Mouse (Mus musculus) thymus, postnatal 14 days (tissue): ENCODE results near the gene Slc17a9.

Experiments
- DNase-seq: peaks from one replicate; pipeline ENCODE4 v3.0.0; 2021

Slc17a9 gene

DNA sequence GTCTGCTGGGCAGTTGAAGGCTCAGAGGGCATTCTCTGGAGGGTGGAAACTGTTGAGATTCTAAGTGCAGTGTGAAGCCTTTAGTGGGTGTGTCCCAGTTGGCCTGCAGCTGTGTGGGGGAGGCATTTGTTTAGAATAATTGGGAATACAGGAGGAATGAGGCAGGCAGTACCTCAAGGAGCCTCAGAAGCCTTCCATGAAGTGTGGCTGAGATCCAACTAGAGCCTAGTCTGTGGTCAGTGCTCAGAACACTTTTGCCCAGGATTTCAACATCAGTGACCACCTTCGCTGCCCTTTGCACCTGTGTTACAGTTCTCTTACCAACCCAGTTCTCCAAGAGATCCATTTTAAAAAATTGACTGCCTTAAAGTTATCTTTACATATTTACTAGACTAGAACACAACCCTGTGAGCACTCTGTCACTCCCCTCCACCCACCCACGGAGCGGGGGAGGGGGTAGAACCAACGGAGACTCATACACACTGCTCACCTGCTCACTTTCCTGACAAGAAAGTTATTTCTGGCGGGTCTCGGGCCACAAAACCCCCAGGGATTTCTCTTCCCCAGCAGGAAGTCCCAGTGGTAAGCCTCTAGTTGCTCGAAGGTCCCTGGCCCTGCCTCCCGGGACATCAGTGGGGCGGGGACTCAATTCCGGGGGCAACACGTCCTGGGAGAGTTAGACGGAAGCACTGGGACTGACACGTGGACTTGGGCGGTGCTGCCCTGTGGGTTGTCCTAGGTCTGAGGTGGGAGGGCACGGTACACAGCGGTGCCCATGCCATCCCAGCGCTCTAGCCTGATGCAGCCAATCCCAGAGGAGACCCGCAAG lies at the start of gene Slc17a9:
Gene Slc17a9, plus strand, starts transcription at position 679 of the 829 bp plus-strand sequence.
- DNase-seq: peak; percentile 54

GRCm38 (mm10) chr2:180676706-180677105 lies 48.4 kb upstream of the Slc17a9 start:
- DNase-seq: no peak

DNA sequence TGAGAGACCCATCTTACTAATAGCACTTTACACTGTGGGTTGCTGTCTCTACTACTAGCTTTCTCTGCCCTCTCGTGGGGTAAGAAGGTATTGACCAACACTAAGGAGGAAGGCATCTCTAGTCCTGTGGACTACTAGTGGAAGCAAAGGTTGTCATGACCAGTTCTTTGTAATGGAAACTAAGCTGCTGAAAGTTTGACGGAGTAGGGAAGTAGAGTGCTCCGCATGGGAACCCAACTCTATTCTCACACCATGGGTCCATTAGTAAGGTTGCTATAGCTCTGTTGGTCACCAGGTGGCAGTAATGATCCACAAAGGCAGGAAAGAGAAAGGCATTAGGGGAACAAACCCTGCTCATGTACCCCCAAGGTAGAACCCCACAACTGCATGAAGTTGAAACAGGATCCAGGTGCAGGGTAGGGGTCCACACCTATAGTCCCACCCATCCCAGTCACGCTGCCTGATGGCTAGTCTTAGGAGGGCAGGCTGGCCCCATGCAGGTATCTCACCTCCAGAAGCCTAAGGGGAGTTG lies 46.4 kb upstream of the Slc17a9 start:
- DNase-seq: peak; percentile 74

- DNase-seq: no peak
Measured at GRCm38 (mm10) chr2:180681225-180681624, 43.8 kb upstream of the Slc17a9 start.

GRCm38 (mm10) chr2:180683524-180683923 lies 41.5 kb upstream of the Slc17a9 start:
- no peak for DNase-seq

GRCm38 (mm10) chr2:180684031-180684430 lies 41.0 kb upstream of the Slc17a9 start:
- DNase-seq: no peak

DNA sequence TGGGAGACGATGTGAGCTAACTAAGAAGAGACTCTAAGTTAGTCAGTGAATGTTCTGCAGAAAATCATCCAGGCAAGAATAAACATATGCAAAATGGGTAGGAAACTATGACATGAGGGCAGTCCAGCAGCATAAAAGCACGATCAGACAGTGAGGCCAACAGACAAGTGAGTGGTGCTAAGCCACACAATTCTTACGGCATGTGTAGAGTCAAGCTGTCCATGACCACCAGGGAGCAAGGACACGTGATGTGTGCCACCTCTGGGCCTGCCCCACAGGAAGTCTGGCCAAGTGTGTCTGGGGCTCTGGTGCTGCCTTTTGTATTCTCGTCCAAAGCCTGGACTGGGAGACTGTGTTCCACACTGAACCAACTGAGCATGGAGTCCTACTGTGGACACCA lies 35.2 kb upstream of the Slc17a9 start:
- DNase-seq: no peak

- no peak for DNase-seq
Measured at GRCm38 (mm10) chr2:180692630-180693029, 32.4 kb upstream of the Slc17a9 start.

DNA sequence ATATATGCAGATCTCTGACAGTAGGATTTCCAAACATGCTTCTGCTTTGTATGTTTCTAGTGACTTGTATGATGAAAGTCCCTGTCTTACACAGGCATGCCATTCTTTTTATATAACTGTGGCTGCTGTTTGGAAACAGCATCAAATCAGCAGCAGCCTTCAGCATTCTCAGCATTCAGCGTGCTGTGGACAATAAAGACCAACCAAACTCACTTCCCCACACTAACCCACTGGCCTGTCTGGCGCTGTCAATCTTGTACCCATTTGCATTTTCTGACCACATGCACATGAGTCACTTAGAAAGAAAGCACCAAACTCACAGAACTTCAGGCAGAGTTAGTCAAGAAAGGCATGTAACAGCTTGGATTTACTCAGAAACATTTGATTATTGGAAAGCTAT lies 29.9 kb upstream of the Slc17a9 start:
- no peak for DNase-seq

GRCm38 (mm10) chr2:180700457-180700856 lies 24.6 kb upstream of the Slc17a9 start:
- no peak for DNase-seq

DNA sequence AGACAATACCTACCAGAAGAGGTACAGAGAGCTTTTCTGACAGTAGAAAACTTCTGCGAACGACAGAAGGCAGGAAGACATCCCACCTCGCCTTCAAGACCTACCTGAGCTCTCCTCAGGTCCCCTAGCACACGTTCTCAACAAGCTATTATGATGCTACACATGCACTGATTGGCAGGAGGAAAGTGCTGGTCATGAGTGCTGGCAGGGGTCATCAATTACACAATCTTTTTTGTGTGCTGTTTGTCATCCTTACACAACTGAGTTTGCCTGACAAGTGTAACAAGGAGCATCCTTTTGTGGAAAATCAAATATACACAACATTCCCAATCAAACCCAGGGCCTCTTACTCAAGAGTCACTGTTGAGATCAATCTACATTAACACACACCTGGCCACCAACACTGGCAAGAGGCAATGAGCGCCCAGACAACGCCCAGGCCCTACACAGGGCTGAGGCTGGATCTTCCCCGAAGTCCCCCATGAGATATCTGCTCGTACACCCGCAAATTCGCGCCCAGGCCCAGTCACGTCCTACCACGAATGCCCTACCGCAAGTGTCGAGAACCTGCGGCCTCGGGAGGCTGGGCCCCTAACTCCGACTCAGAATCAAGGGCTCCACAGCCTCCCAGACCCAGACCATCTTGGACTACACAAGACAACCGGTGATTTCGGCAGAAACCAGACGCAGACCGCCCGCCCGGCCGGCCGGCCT lies 23.9 kb upstream of the Slc17a9 start:
- no peak for DNase-seq

DNA sequence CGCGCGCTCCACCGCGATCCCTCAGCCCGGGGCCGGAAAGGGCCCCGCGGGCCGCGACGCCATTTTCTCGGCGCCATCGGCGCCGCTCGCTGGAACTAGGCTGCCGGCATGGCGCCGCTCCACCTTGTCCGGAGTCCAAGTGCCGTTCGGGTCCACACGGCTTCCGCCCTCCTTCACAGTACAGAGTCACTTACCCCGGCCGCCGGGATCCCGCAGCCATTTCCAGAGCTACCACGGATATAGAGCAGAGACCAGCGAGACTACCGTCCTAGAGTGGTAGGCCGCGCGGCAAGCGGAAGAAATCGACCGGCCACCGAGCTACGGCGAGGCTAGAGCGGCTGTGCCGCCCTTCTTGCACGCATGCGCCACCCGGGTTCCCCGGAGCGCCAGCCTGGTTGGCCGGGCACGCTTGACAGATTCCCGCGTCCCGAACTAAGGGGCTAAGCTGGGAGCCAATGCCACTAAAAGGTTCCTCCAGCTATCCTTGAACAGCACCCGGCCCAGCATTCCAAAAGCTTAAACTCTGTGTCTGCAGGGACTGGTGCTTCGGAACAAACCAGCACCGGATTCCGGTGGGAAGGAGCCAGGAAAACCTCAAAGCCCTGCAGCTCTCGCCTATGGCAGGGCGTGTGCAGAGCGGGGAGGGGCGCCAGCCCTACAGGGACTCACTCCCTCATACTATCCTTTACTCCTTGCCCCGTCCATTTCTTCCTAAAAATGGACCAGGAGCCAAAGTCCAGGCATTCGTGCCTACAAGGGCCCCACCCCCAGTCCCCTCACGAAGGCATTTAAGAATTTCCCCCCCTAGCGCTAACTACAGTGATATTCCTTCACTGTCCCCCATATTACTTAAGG lies 23.1 kb upstream of the Slc17a9 start:
- peak; percentile 94 for DNase-seq

- no peak for DNase-seq
Measured at GRCm38 (mm10) chr2:180702701-180703149, 22.3 kb upstream of the Slc17a9 start.

GRCm38 (mm10) chr2:180703175-180703574 lies 21.9 kb upstream of the Slc17a9 start:
- DNase-seq: no peak

DNA sequence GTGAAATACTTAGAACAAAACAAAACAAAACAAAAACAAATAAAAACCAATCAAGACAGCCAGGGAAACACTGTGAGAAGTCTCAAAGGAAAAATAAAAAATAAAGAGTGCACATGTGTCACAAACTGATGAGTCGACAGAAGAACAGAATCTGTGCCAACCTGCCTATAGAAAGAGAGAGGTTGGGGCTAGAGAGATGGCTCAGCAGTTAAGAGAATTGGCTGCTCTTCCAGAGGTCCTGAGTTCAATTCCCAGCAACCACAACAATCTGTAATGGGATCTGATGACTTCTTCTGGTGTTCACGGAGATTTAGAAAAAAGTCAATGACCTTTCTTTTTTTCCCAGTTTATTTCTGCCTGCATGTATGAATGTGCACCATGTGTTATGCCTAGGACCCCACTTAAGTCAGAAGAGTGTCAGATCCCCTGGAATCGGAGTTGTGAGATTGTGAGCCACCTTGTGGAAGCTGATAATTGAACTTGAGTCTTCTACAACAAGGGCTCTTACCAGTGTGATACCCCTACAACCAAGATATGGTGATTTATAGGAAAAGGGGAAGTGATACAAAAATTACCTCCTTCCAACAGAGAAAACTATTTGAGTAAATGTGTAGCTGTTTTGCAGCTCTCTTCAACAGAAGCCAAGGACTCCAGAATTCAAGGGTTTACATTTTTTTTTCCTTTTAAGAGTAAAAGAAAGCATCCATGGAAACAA lies 21.3 kb upstream of the Slc17a9 start:
- no peak for DNase-seq

GRCm38 (mm10) chr2:180704591-180704990 lies 20.5 kb upstream of the Slc17a9 start:
- DNase-seq: no peak

- DNase-seq: no peak
Measured at GRCm38 (mm10) chr2:180705066-180705465, 20.0 kb upstream of the Slc17a9 start.

GRCm38 (mm10) chr2:180705975-180706374 lies 19.1 kb upstream of the Slc17a9 start:
- no peak for DNase-seq

DNA sequence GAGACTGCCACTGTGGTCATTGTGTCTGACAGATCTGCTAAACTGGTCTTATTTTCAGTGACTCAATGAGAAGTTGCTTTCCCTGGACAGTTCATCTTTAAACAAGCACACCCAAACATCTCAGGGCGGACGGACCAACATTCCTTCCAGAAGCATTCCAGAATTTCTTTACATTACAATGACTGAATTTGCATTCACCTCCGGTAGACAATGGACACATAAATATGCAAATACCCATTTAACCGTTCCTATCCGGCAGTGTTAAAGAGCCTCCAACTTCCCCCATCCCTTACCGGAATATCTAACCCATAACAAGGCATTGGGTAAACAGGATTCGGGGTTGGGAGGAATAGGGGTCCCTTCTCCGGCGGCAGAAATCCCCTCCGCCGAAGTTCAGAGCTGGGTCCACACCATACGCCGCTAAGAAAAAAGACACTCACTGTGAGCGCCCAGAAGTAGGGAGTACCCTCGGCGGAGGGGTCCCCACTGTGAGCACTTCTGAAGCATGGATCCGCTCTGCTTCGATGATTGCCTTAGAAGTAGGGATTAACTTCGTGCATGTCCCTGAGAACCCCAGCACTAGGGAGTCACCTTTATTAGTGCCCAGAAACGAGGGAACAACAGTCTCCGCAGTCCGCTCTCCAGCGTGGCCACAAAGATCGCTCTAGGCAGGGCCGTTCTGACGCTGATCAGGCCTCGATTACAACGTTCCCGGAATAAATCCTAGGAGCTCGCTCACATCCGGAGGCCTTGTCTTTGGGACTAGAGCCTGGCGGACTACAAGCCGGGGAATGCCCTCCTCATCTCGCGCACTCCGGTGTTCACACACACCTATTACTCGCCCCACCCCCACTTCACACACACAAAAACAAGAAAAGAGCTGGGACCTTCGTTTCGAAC lies 15.8 kb upstream of the Slc17a9 start:
- DNase-seq: no peak

- peak; percentile 96 for DNase-seq
Measured at GRCm38 (mm10) chr2:180709923-180710272, 15.2 kb upstream of the Slc17a9 start, which contains the start of the genes Dido1 and Gid8. TSS of gene Dido1 (minus strand) at chr2:180709999. TSS of gene Gid8 (plus strand) at chr2:180710117.
